Mouse (Mus musculus) bone marrow macrophage, adult 2 months (primary cell): Measurements from ENCODE around the gene Dnajc5g. TPM values are rescaled to one million over a fixed set of nuclear protein-coding genes. Genes with fewer than 3 reads are reported as not detected.

Experiments
- H3K27ac ChIP-seq: 2 replicates; pipeline ENCODE4 v1.5.1; 2012; ENCODE audit warnings: low read depth, low read length; ENCODE audit not compliant: insufficient read depth
- H3K4me1 ChIP-seq: 2 replicates; pipeline ENCODE4 v1.6.1; 2012; ENCODE audit warnings: low read length; ENCODE audit not compliant: control insufficient read depth, insufficient read depth
- H3K4me3 ChIP-seq: 2 replicates; pipeline ENCODE4 v1.5.1; 2012; ENCODE audit warnings: mild to moderate bottlenecking, low read length, moderate library complexity; ENCODE audit not compliant: insufficient read depth
- CTCF ChIP-seq: IDR thresholded peaks from 2 replicates; pipeline ENCODE4 v1.5.1; 2012; ENCODE audit warnings: low read depth, mild to moderate bottlenecking, low read length, moderate library complexity
- POLR2A ChIP-seq: IDR thresholded peaks from 2 replicates; pipeline ENCODE4 v1.6.1; 2012; ENCODE audit warnings: mild to moderate bottlenecking, low read depth, low read length, borderline replicate concordance
- polyA plus RNA-seq: library from polyadenylated mRNA; stranded (reverse); fragments of >200 nt; gene quantifications from 2 replicates; pipeline ENCODE4 v1.2.4, GENCODE M21; 2012; ENCODE audit not compliant: missing spikeins, insufficient read depth, insufficient read length

The Dnajc5g gene
- not detected in 2 replicates for polyA plus RNA-seq

GRCm38 (mm10) chr5:31105814-31106335, at the start of gene Dnajc5g:
Gene Dnajc5g, plus strand, starts transcription at chr5:31106285.
- no peak for TF ChIP-seq CTCF
- no peak for TF ChIP-seq POLR2A
- H3K27ac ChIP-seq = no peak within 1 kb of the TSS
- H3K4me3 ChIP-seq = no peak within 1 kb of the TSS
- H3K4me1 ChIP-seq = no peaks in the 10 kb centered on the region

GRCm38 (mm10) chr5:31069810-31070209, 36.3 kb upstream of the Dnajc5g start:
- Histone ChIP-seq H3K4me3 (no peak overlapping the region), H3K27ac (no peak overlapping the region), H3K4me1 (no peaks in the 10 kb centered on the region)
- TF ChIP-seq POLR2A (no peak), CTCF (no peak)

- TF ChIP-seq POLR2A (no peak), CTCF (no peak)
- no peak overlapping the region for H3K27ac ChIP-seq
- H3K4me1 ChIP-seq = no peaks in the 10 kb centered on the region
Measured at GRCm38 (mm10) chr5:31071059-31071458, 35.0 kb upstream of the Dnajc5g start.

GRCm38 (mm10) chr5:31071821-31072220, 34.3 kb upstream of the Dnajc5g start:
- Histone ChIP-seq H3K4me3 (no peak overlapping the region), H3K4me1 (no peaks in the 10 kb centered on the region), H3K27ac (no peak overlapping the region)
- TF ChIP-seq POLR2A (no peak), CTCF (no peak)

More at GRCm38 (mm10) chr5:31071059-31071458, 35.0 kb upstream of the Dnajc5g start:
- no peak overlapping the region for H3K4me3 ChIP-seq

- no peak for TF ChIP-seq POLR2A
- no peak for TF ChIP-seq CTCF
- Histone ChIP-seq H3K27ac (no peak overlapping the region), H3K4me1 (no peaks in the 10 kb centered on the region), H3K4me3 (no peak overlapping the region)
Measured at GRCm38 (mm10) chr5:31073176-31073575, 32.9 kb upstream of the Dnajc5g start.

GRCm38 (mm10) chr5:31076346-31076745, 29.7 kb upstream of the Dnajc5g start:
- TF ChIP-seq POLR2A = no peak
- no peak for TF ChIP-seq CTCF
- Histone ChIP-seq H3K27ac (no peak overlapping the region), H3K4me3 (no peak overlapping the region), H3K4me1 (no peaks in the 10 kb centered on the region)

- TF ChIP-seq CTCF = no peak
- TF ChIP-seq POLR2A = no peak
- no peak overlapping the region for H3K4me3 ChIP-seq
- H3K27ac ChIP-seq = no peak overlapping the region
- H3K4me1 ChIP-seq = no peaks in the 10 kb centered on the region
Measured at GRCm38 (mm10) chr5:31080059-31080794, 25.9 kb upstream of the Dnajc5g start.

GRCm38 (mm10) chr5:31080795-31081164, 25.3 kb upstream of the Dnajc5g start:
- Histone ChIP-seq H3K4me3 (no peak overlapping the region), H3K27ac (no peak overlapping the region), H3K4me1 (no peaks in the 10 kb centered on the region)
- TF ChIP-seq POLR2A = no peak
- TF ChIP-seq CTCF = no peak

GRCm38 (mm10) chr5:31081386-31081785, 24.7 kb upstream of the Dnajc5g start:
- no peak overlapping the region for H3K4me3 ChIP-seq
- H3K27ac ChIP-seq = no peak overlapping the region
- TF ChIP-seq CTCF (peak; percentile 57; the same call in 1 of the 2 replicates), POLR2A (no peak)
- peaks cover 1% of the 10 kb centered on the region; the same call in 1 of the 2 replicates for H3K4me1 ChIP-seq

- H3K27ac ChIP-seq = no peak overlapping the region
- no peak overlapping the region for H3K4me3 ChIP-seq
- TF ChIP-seq CTCF (peak; percentile 49; the same call in 1 of the 2 replicates), POLR2A (no peak)
- peaks cover 5% of the 10 kb centered on the region for H3K4me1 ChIP-seq
Measured at GRCm38 (mm10) chr5:31082355-31082754, 23.7 kb upstream of the Dnajc5g start.
